Mouse (Mus musculus) myocyte (in vitro differentiated cells): Measurements from ENCODE around the gene Bicc1. TPM values are rescaled to one million over a fixed set of nuclear protein-coding genes. Genes with fewer than 3 reads are reported as not detected.

Experiments used
- H3K27me3 ChIP-seq: one replicate; pipeline ENCODE4 v1.6.1; 2011; ENCODE audit not compliant: control insufficient read depth, insufficient read depth, insufficient read length
- H3K36me3 ChIP-seq: one replicate; pipeline ENCODE4 v1.6.1; 2011; ENCODE audit not compliant: control insufficient read depth, insufficient read depth
- H3K4me2 ChIP-seq: one replicate; pipeline ENCODE4 v1.6.1; 2011; ENCODE audit warnings: low read depth, control low read depth
- H3K4me3 ChIP-seq: one replicate; pipeline ENCODE4 v1.5.1; 2011; ENCODE audit warnings: mild to moderate bottlenecking, control low read depth, moderate library complexity
- H3K79me2 ChIP-seq: one replicate; pipeline ENCODE4 v1.6.1; 2011; ENCODE audit not compliant: control insufficient read depth, insufficient read depth
- H3ac ChIP-seq: one replicate; pipeline ENCODE4 v1.6.1; 2011; ENCODE audit not compliant: control insufficient read depth, insufficient read length
- CEBPB ChIP-seq: IDR thresholded peaks from 2 replicates; pipeline ENCODE4 v1.6.1; 2011; ENCODE audit warnings: mild to moderate bottlenecking, moderate library complexity; ENCODE audit not compliant: poor library complexity, insufficient read depth, severe bottlenecking
- E2F4 ChIP-seq: IDR thresholded peaks from one replicate; pipeline ENCODE4 v1.6.1; 2011; ENCODE audit warnings: mild to moderate bottlenecking, control low read depth, moderate library complexity; ENCODE audit not compliant: insufficient read depth
- MAX ChIP-seq: IDR thresholded peaks from one replicate; pipeline ENCODE4 v1.6.1; 2011; ENCODE audit warnings: low read depth, mild to moderate bottlenecking, control low read depth
- MYOD1 ChIP-seq, 3 experiments: IDR thresholded peaks; one replicate each; pipeline ENCODE4 v1.6.1; 2011; ENCODE audit warnings: control low read depth in 2 of 3, low read depth in 2 of 3, mild to moderate bottlenecking in 2 of 3, moderate library complexity in 1 of 3; ENCODE audit not compliant: insufficient read length in 2 of 3, control insufficient read depth in 1 of 3
- MYOG ChIP-seq, 3 experiments: IDR thresholded peaks; one replicate each; pipeline ENCODE4 v1.6.1; 2011; ENCODE audit warnings: control low read depth in 2 of 3, low read depth in 2 of 3, mild to moderate bottlenecking in 2 of 3; ENCODE audit not compliant: insufficient read length in 2 of 3, control insufficient read depth in 1 of 3, insufficient read depth in 1 of 3
- POLR2A ChIP-seq: IDR thresholded peaks from one replicate; pipeline ENCODE4 v1.6.1; 2011; ENCODE audit warnings: low read depth, mild to moderate bottlenecking, control low read depth, moderate library complexity; ENCODE audit not compliant: insufficient read length
- POLR2AphosphoS2 ChIP-seq: IDR thresholded peaks from one replicate; pipeline ENCODE4 v1.6.1; 2011; ENCODE audit warnings: low read depth, control low read depth; ENCODE audit not compliant: insufficient read length
- REST ChIP-seq: IDR thresholded peaks from one replicate; pipeline ENCODE4 v1.6.1; 2011; ENCODE audit warnings: mild to moderate bottlenecking, control low read depth, moderate library complexity; ENCODE audit not compliant: insufficient read depth, insufficient read length
- SRF ChIP-seq: IDR thresholded peaks from one replicate; pipeline ENCODE4 v1.6.1; 2011; ENCODE audit warnings: low read depth; ENCODE audit not compliant: control insufficient read depth, insufficient read length
- TCF12 ChIP-seq: IDR thresholded peaks from one replicate; pipeline ENCODE4 v1.6.1; 2011; ENCODE audit warnings: mild to moderate bottlenecking, control low read depth; ENCODE audit not compliant: poor library complexity, insufficient read depth, severe bottlenecking
- TCF3 ChIP-seq: IDR thresholded peaks from one replicate; pipeline ENCODE4 v1.6.1; 2011; ENCODE audit warnings: low read depth, control low read depth; ENCODE audit not compliant: insufficient read length
- USF1 ChIP-seq: IDR thresholded peaks from one replicate; pipeline ENCODE4 v1.6.1; 2011; ENCODE audit warnings: low read depth, mild to moderate bottlenecking, control low read depth, moderate library complexity
- polyA plus RNA-seq: library from polyadenylated mRNA; unstranded; fragments of >200 nt; fragmentation: generic; extraction: Trizol; gene quantifications from one replicate; pipeline ENCODE4 v1.2.1, GENCODE M21; 2012; ENCODE audit warnings: missing spikeins

Gene Bicc1
- polyA plus RNA-seq, 1 experiment = 4.6 TPM

GRCm38 (mm10) chr10:71138852-71139197 lies 20.7 kb downstream of the Bicc1 start:
- Histone ChIP-seq H3K4me2 (no peak overlapping the region), H3K4me3 (no peak overlapping the region), H3K27me3 (no peaks in the 10 kb centered on the region), H3K79me2 (no peaks in the 10 kb centered on the region), H3K36me3 (no peaks in the 10 kb centered on the region), H3ac (no peak overlapping the region)
- TF ChIP-seq TCF3 (no peak), MYOD1 (IDR thresholded peaks at IDR 0.05; ENCODE audit: control insufficient read depth in 1 of 3, insufficient read length in 2 of 3, low read depth in 2 of 3) (no peak), SRF (no peak), E2F4 (no peak), USF1 (no peak)

GRCm38 (mm10) chr10:71138132-71138851 lies 21.2 kb downstream of the Bicc1 start:
- Histone ChIP-seq H3K36me3 (no peaks in the 10 kb centered on the region), H3K4me3 (no peak overlapping the region), H3K27me3 (no peaks in the 10 kb centered on the region), H3K79me2 (no peaks in the 10 kb centered on the region), H3ac (no peak overlapping the region), H3K4me2 (no peak overlapping the region)
- TF ChIP-seq MAX (no peak), MYOD1 (IDR thresholded peaks at IDR 0.05; ENCODE audit: control insufficient read depth in 1 of 3, insufficient read length in 2 of 3, low read depth in 2 of 3) (no peak), POLR2A (no peak), TCF3 (no peak), SRF (no peak), REST (no peak), POLR2AphosphoS2 (no peak), CEBPB (no peak), MYOG (IDR thresholded peaks at IDR 0.05; ENCODE audit: control insufficient read depth in 1 of 3, insufficient read depth in 1 of 3, insufficient read length in 2 of 3, low read depth in 2 of 3) (no peak), E2F4 (no peak)

DNA sequence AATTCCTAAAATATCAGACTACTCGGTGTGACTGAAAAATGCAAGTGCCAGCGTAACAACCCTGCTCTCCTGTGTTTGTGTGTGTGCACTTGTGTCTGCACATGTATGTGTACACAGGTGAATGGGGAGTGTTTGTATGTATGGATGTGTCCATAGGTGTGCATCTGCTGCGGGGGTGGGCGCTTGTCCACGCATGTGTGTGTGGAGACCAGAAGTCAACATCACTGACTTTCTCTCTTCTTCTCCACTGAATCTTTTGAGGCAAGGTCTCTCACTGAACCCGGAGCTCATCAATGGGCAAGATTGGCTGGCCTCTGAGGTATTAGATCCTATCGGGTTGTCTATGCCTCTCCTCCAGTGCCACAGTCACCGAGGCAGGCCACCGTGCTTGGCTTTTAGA lies 21.9 kb downstream of the Bicc1 start:
- H3K27me3 ChIP-seq = no peaks in the 10 kb centered on the region
- H3ac ChIP-seq = no peak overlapping the region
- H3K79me2 ChIP-seq = no peaks in the 10 kb centered on the region
- H3K4me2 ChIP-seq = no peak overlapping the region
- TF ChIP-seq USF1 (no peak), SRF (no peak), REST (no peak), TCF12 (no peak), E2F4 (no peak), MYOG (IDR thresholded peaks at IDR 0.05; ENCODE audit: control insufficient read depth in 1 of 3, insufficient read depth in 1 of 3, insufficient read length in 2 of 3, low read depth in 2 of 3) (no peak), CEBPB (no peak), POLR2AphosphoS2 (no peak), MAX (no peak)
- H3K36me3 ChIP-seq = no peaks in the 10 kb centered on the region
- no peak overlapping the region for H3K4me3 ChIP-seq

- Histone ChIP-seq H3K4me2 (no peak overlapping the region), H3ac (no peak overlapping the region), H3K27me3 (no peaks in the 10 kb centered on the region), H3K4me3 (no peak overlapping the region), H3K36me3 (no peaks in the 10 kb centered on the region), H3K79me2 (no peaks in the 10 kb centered on the region)
- TF ChIP-seq TCF12 (no peak), USF1 (no peak), TCF3 (no peak), REST (no peak), CEBPB (no peak), MYOD1 (IDR thresholded peaks at IDR 0.05; ENCODE audit: control insufficient read depth in 1 of 3, insufficient read length in 2 of 3, low read depth in 2 of 3) (no peak), MAX (no peak), E2F4 (no peak), SRF (no peak), POLR2A (no peak), MYOG (IDR thresholded peaks at IDR 0.05; ENCODE audit: control insufficient read depth in 1 of 3, insufficient read depth in 1 of 3, insufficient read length in 2 of 3, low read depth in 2 of 3) (no peak), POLR2AphosphoS2 (no peak)
Observed at GRCm38 (mm10) chr10:71131333-71131732, 28.2 kb downstream of the Bicc1 start.

- H3ac ChIP-seq = no peak overlapping the region
- no peaks in the 10 kb centered on the region for H3K79me2 ChIP-seq
- H3K4me2 ChIP-seq = no peak overlapping the region
- H3K4me3 ChIP-seq = no peak overlapping the region
- H3K36me3 ChIP-seq = no peaks in the 10 kb centered on the region
- no peak for TF ChIP-seq POLR2A
- TF ChIP-seq CEBPB = no peak
- no peak for TF ChIP-seq MYOG (IDR thresholded peaks at IDR 0.05; ENCODE audit: control insufficient read depth in 1 of 3, insufficient read depth in 1 of 3, insufficient read length in 2 of 3, low read depth in 2 of 3)
- no peak for TF ChIP-seq TCF12
- TF ChIP-seq REST = no peak
- no peak for TF ChIP-seq SRF
- TF ChIP-seq TCF3 = no peak
- no peak for TF ChIP-seq E2F4
- TF ChIP-seq POLR2AphosphoS2 = no peak
- no peak for TF ChIP-seq USF1
- no peak for TF ChIP-seq MYOD1 (IDR thresholded peaks at IDR 0.05; ENCODE audit: control insufficient read depth in 1 of 3, insufficient read length in 2 of 3, low read depth in 2 of 3)
- no peak for TF ChIP-seq MAX
- no peaks in the 10 kb centered on the region for H3K27me3 ChIP-seq
Observed at GRCm38 (mm10) chr10:71130261-71130660, 29.2 kb downstream of the Bicc1 start.
